Mouse (Mus musculus) forebrain, embryonic 15.5 days (tissue): ENCODE measurements at regions not wholly inside any gene's neighbourhood (a gene's known extent, or its start where the extent isn't known, plus 50 kb on each side); places are given as distances from the start of the nearest gene placed in this dataset.

ENCODE experiments used
- ATAC-seq: fragments of 200-750 bp; cut with Nextera tagmentation; replicated peaks from 2 replicates; pipeline ENCODE4 v1.8.0; 2017; ENCODE audit warnings: mild to moderate bottlenecking, moderate TSS enrichment, moderate library complexity
- H3K27ac ChIP-seq: fragments of 300-500 bp; sonication (generic); replicated peaks from 2 replicates; pipeline ENCODE4 v1.5.1; 2015; ENCODE audit warnings: mild to moderate bottlenecking, inconsistent platforms
- H3K27me3 ChIP-seq: fragments of 300-500 bp; sonication (generic); 2 replicates; pipeline ENCODE4 v1.6.1; 2015; ENCODE audit warnings: inconsistent platforms
- H3K36me3 ChIP-seq: fragments of 300-500 bp; sonication (generic); 2 replicates; pipeline ENCODE4 v1.6.1; 2015; ENCODE audit warnings: mild to moderate bottlenecking, inconsistent platforms
- H3K4me1 ChIP-seq: fragments of 300-500 bp; sonication (generic); 2 replicates; pipeline ENCODE4 v1.6.1; 2015; ENCODE audit warnings: inconsistent platforms
- H3K4me2 ChIP-seq: fragments of 300-500 bp; sonication (generic); replicated peaks from 2 replicates; pipeline ENCODE4 v1.6.1; 2015; ENCODE audit warnings: mild to moderate bottlenecking, inconsistent platforms
- H3K4me3 ChIP-seq: fragments of 300-500 bp; sonication (generic); 2 replicates; pipeline ENCODE4 v1.5.1; 2015; ENCODE audit warnings: mild to moderate bottlenecking, inconsistent platforms
- H3K9ac ChIP-seq: fragments of 300-500 bp; sonication (generic); replicated peaks from 2 replicates; pipeline ENCODE4 v1.6.1; 2015; ENCODE audit warnings: mild to moderate bottlenecking, inconsistent platforms
- H3K9me3 ChIP-seq: fragments of 300-500 bp; sonication (generic); 2 replicates; pipeline ENCODE4 v1.6.1; 2016; ENCODE audit warnings: inconsistent platforms
- WGBS: fragments of 180-500 bp; shearing (Covaris S2); methylation state at CpG from one replicate; pipeline ENCODE4 v1.1.7; 2015; ENCODE audit warnings: mixed read lengths; 5-methylcytosine and 5-hydroxymethylcytosine counted together

DNA sequence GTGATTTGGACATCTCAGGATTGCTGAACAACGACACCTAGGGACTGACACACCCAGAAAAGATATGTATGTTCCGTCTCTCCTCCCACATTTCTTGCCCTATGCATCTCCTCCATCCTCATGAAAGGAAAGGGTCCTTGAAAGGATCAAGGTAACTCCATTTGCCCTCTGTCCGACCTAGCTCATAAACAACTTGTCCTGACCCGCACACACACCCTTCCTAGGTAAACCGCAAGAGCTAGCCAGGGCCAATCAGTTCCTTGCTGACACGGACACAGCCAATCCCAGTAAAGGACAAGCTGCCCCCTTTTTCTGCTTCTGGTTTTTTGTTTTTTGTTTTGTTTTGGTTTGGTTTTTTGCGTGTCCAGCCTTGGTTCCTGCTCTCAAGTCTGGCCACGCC is 118.0 kb downstream of the Atp23 start:
- Histone ChIP-seq H3K9me3 (no peaks in the 10 kb centered on the region), H3K9ac (no peak overlapping the region), H3K4me3 (no peak overlapping the region), H3K27ac (no peak overlapping the region), H3K36me3 (no peaks in the 10 kb centered on the region), H3K27me3 (no peaks in the 10 kb centered on the region), H3K4me1 (0 out of 2 replicates have a peak, but pooled peaks cover 1% of the 10 kb centered on the region), H3K4me2 (no peak overlapping the region)
- no peak for ATAC-seq
- WGBS: 93% methylated on average over 8 of the region's 8 CpGs

DNA sequence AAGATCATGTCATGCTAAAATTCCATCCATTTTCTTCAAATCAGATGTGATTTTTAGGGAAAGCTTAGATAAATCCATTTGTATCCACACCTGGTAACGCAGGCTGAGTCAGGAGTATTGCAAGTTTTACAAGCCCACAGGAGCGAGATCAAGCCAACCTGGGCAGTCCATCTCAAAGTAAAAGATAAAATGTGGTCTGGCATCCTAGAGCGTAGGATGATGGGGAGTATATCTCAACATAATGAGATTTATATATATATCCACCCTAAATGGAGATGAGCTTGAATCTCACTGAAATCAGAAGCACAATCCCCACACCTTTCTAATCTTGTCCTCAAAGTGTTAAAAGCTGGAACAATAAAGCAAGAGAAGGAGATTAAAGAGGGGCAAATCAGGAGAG is 124.6 kb downstream of the Atp23 start:
- 84% methylated on average over 3 of the region's 3 CpGs for WGBS
- Histone ChIP-seq H3K9ac (no peak overlapping the region), H3K36me3 (no peaks in the 10 kb centered on the region), H3K4me3 (no peak overlapping the region), H3K4me1 (no peaks in the 10 kb centered on the region), H3K9me3 (no peaks in the 10 kb centered on the region), H3K27me3 (no peaks in the 10 kb centered on the region), H3K27ac (no peak overlapping the region), H3K4me2 (no peak overlapping the region)
- ATAC-seq: no peak

DNA sequence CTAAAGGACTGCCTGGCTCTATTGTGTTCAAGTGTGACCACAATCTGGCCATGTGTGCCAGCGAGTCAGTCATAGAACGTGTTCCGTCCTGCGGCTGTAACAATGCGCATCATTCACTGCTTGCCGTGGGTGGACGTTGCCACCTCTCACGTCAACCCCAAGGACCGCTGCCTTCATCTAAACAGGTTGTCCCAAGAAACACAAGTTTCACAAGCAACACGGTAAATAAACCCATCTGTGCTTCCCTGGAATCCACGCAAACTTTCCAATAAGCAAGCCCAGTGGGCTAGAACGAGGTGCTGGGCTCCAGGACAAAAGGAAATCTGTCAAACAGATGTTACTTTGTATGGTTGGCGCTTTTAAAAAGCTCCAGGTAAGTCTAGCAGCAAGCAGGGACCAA is 125.2 kb downstream of the Atp23 start:
- ATAC-seq: no peak; the same call in 1 of the 2 replicates
- WGBS: 61% methylated on average over 13 of the region's 13 CpGs
- no peaks in the 10 kb centered on the region for H3K9me3 ChIP-seq
- no peak overlapping the region for H3K4me3 ChIP-seq
- H3K27me3 ChIP-seq: no peaks in the 10 kb centered on the region
- H3K4me1 ChIP-seq: no peaks in the 10 kb centered on the region
- no peak overlapping the region for H3K27ac ChIP-seq
- no peak overlapping the region for H3K9ac ChIP-seq
- H3K4me2 ChIP-seq: no peak overlapping the region
- H3K36me3 ChIP-seq: no peaks in the 10 kb centered on the region

DNA sequence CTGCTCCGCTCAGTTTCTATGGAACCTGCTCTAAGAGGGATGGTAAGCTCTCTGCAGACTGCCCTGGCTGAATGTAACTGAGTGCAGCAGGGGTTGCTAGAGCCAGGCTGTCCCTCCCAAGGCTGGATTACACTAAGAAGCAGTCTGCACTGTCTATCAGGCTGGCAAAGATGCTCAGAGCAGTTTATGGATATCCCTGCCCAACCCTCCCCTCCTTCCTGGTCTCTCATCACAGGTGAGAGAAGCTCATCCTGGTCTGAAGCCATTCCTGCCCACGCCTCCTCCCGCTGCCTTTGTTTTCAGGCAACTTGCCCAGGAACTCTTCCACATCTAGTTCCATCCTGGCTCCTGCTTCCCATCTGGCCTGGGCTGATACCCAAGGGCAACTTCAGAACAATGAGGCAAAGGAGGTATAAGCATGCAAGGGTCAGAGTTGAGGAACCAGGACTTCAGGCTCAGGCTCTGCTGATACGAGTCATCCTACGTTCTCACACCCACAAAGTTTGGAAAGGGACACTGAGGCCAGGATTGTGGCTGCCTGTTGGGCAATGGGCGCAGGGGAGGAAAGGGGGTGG is 130.6 kb downstream of the Atp23 start:
- Histone ChIP-seq H3K9ac (no peak overlapping the region), H3K4me2 (no peak overlapping the region), H3K27me3 (no peaks in the 10 kb centered on the region), H3K36me3 (no peaks in the 10 kb centered on the region), H3K9me3 (no peaks in the 10 kb centered on the region), H3K27ac (no peak overlapping the region), H3K4me3 (no peak overlapping the region), H3K4me1 (no peaks in the 10 kb centered on the region)
- ATAC-seq: no peak
- WGBS: 89% methylated on average over 6 of the region's 6 CpGs

DNA sequence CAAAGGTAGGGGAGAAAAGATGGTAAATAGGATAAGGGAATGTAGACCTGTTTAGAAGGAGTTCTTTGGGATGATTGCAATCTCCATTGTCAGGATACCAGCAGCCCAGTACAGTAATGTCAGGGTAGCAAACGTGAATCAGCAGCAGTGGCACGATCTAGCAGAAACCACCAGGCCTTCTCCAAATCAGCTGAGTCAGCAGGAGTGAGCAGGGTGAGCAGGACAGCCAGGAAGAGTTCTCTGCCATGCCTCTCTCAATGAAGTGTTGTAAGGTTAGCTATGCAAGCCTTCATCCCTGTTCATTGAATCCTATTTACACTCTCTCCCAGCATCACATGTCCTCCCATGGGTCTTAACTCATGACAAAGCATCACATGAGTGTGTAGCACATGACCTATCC is 135.5 kb downstream of the Atp23 start:
- 74% methylated on average over 2 of the region's 2 CpGs for WGBS
- ATAC-seq: no peak
- Histone ChIP-seq H3K36me3 (no peaks in the 10 kb centered on the region), H3K9me3 (no peaks in the 10 kb centered on the region), H3K27me3 (no peaks in the 10 kb centered on the region), H3K27ac (no peak overlapping the region), H3K4me3 (no peak overlapping the region), H3K4me2 (no peak overlapping the region), H3K4me1 (no peaks in the 10 kb centered on the region), H3K9ac (no peak overlapping the region)

DNA sequence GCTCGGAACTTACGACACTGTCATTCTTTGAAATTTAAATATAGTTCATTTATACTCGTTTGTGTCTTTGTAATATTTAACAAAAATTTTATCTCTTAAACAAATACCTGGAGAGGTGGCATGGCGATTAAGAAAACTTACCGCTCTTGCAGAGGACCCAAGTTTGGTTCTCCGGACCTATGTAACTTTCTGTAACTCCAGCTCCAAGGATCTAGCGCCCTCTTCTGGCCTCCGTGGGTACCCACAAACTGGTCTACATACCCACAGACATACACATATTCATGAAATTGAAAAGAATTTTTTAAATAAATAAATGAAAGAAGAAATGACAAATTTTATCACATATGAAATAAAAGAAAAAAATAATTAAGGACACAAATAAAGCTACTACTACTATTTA is 136.4 kb downstream of the Atp23 start:
- H3K27me3 ChIP-seq: no peaks in the 10 kb centered on the region
- no peak overlapping the region for H3K4me3 ChIP-seq
- no peak overlapping the region for H3K9ac ChIP-seq
- no peaks in the 10 kb centered on the region for H3K4me1 ChIP-seq
- H3K27ac ChIP-seq: no peak overlapping the region
- no peak for ATAC-seq
- 74% methylated on average over 8 of the region's 8 CpGs for WGBS
- H3K36me3 ChIP-seq: no peaks in the 10 kb centered on the region
- H3K9me3 ChIP-seq: no peaks in the 10 kb centered on the region
- H3K4me2 ChIP-seq: no peak overlapping the region

DNA sequence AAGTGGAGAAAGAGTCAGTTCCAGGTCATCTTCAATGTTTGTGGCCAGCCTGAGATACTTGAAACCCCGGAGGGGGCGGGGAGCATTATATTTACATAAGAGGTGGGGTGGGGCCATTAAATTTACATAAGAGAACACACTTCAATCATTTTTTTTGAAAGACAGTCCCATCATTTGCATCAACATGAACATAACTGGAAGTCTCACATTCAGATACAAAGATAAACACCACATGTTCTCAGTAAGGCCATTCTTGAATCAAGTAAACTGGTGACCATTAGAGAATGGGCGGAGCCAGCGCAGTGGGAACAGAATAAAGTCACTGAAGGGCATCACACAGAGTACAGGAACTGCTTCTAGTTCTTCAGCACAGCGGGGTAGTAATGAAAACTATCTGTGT is 137.2 kb downstream of the Atp23 start:
- no peak overlapping the region for H3K9ac ChIP-seq
- H3K4me3 ChIP-seq: no peak overlapping the region
- WGBS: 82% methylated on average over 5 of the region's 5 CpGs

DNA sequence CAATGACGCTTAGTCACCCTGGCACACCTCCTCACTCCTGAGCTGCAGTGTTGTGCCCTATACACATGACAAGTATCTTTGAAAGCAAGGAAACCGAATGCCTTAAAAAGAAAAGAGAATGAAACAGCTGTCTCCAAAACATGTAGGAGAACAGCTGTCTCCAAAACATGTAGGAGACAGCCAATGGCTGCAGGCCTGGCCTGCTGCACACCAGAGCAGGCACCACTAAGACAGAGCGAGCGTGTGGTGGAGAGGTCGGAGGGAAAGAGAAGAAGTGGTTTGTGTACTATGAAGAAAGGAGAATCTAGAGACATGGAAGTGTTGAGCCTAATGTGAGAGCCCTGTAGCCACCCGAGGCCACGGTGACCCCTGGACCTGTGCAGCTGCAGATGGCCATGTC is 142.5 kb downstream of the Atp23 start:
- H3K9me3 ChIP-seq: no peaks in the 10 kb centered on the region
- H3K27ac ChIP-seq: no peak overlapping the region
- H3K9ac ChIP-seq: no peak overlapping the region
- H3K4me1 ChIP-seq: no peaks in the 10 kb centered on the region
- no peak overlapping the region for H3K4me3 ChIP-seq
- H3K27me3 ChIP-seq: no peaks in the 10 kb centered on the region
- WGBS: 89% methylated on average over 7 of the region's 7 CpGs
- ATAC-seq: no peak
- H3K4me2 ChIP-seq: no peak overlapping the region
- H3K36me3 ChIP-seq: no peaks in the 10 kb centered on the region

More for the DNA sequence above, 137.2 kb downstream of the Atp23 start:
- Histone ChIP-seq H3K9me3 (no peaks in the 10 kb centered on the region), H3K27me3 (no peaks in the 10 kb centered on the region), H3K4me2 (no peak overlapping the region), H3K4me1 (no peaks in the 10 kb centered on the region), H3K36me3 (no peaks in the 10 kb centered on the region), H3K27ac (no peak overlapping the region)
- ATAC-seq: no peak

DNA sequence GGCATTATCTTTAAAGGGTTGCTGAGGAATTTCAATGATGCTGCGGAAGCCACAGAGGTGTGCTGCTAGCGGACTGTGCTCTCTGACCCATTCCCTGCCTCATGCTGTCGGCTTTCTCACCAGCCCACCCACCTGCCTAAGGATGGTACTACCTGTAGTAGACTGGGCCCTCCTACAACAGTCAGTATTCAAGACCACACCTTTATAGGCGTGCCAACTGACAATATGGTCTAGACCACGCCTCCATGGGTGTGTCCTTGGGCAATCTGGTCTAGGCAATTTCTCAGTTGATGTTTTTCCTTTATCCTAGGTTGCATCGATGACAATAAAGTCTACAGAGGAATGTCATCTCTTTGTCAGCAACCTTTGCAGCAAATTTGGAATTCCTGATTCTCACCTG is 148.0 kb downstream of the Atp23 start:
- Histone ChIP-seq H3K36me3 (no peaks in the 10 kb centered on the region), H3K9ac (no peak overlapping the region), H3K27me3 (no peaks in the 10 kb centered on the region), H3K4me1 (peaks cover 11% of the 10 kb centered on the region), H3K27ac (no peak overlapping the region), H3K4me2 (no peak overlapping the region), H3K4me3 (no peak overlapping the region), H3K9me3 (no peaks in the 10 kb centered on the region)
- WGBS: 86% methylated on average over 6 of the region's 6 CpGs
- no peak for ATAC-seq

DNA sequence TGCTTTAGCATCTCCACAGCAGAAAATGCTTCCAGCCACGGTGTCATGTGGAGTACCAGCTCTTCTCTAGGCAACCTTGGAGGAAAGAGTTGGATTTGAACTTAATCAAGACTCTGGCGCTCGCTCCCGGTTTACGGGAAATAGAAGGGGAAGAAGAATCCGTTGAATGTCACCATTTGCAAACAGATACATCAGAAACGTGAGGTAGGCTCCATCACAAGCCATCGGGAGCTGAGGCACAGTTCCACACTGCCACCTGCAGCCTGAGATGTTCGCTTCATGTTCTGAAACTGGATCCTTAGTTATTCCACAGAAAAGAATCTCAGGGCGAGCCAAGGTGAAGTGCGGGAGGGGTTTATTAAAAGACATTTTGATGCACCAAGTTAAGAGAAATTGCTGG is 148.5 kb downstream of the Atp23 start:
- Histone ChIP-seq H3K27me3 (no peaks in the 10 kb centered on the region), H3K4me2 (no peak overlapping the region), H3K36me3 (no peaks in the 10 kb centered on the region), H3K4me1 (peaks cover 11% of the 10 kb centered on the region), H3K27ac (no peak overlapping the region), H3K9me3 (no peaks in the 10 kb centered on the region), H3K4me3 (no peak overlapping the region), H3K9ac (no peak overlapping the region)
- 57% methylated on average over 11 of the region's 11 CpGs for WGBS
- ATAC-seq: no peak

DNA sequence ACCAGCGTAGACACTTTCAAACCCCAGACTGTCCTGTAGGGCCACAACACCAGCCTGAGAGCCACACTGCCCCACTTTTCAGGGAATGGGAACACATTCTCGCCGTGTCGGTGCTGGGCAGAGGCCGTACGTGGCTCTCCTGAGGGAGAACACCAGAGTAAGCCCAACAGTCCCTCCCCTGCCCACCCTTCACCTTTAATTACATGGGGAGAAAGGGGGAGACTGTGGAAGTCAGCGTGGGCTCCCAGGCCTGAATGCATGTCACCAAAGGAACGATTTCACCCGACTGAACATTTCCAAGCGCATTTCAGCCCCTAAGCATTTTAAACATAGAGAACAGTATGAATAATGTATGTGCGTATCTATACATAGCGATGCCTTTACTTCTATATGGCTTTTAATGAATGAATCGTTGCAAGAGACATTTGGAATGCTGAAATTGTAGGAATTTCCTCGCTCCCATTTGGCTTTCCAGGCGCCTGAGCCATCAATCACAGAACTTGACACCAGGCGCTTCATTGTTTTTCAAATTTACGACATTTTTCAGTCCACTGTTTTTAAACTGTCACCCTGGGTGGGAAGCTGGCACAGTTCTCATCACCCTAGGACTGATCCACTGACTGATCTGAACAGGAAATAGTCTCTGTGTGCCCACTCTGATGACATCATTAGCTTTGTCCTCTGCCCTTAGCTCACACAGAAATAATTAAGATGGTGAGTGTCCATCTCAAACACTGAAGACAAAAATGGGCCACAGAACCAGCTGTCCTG is 152.3 kb downstream of the Atp23 start:
- no peak overlapping the region for H3K9ac ChIP-seq

DNA sequence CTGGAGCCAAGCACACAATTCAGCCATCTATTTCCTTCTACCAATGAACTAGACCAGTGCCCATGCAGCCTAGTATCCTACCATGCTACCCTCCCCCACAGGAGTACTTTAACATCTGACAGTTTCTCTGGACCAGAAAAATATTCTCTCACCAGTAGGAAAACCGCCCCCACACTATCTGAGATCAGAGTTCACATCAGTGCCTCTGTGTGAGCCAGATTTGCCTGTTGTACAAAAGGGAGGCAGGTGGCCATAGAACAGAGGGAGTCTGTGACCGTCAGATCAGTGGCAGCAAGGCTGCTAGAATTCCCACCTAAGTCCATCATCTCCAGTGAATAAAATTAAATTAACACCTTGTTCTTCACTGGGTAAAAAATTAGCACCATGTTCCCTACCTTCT is 166.5 kb downstream of the Atp23 start:
- Histone ChIP-seq H3K4me2 (no peak overlapping the region), H3K9me3 (no peaks in the 10 kb centered on the region), H3K27ac (no peak overlapping the region), H3K9ac (no peak overlapping the region), H3K4me1 (no peaks in the 10 kb centered on the region), H3K36me3 (no peaks in the 10 kb centered on the region), H3K27me3 (no peaks in the 10 kb centered on the region), H3K4me3 (no peak overlapping the region)
- no peak for ATAC-seq
- WGBS: 57% methylated on average over 2 of the region's 2 CpGs

More for the DNA sequence above, 152.3 kb downstream of the Atp23 start:
- Histone ChIP-seq H3K27me3 (no peaks in the 10 kb centered on the region), H3K4me3 (no peak overlapping the region), H3K27ac (no peak overlapping the region), H3K36me3 (no peaks in the 10 kb centered on the region), H3K4me1 (peaks cover 11% of the 10 kb centered on the region), H3K9me3 (no peaks in the 10 kb centered on the region), H3K4me2 (no peak overlapping the region)
- ATAC-seq: no peak
- 41% methylated on average over 17 of the region's 17 CpGs for WGBS

DNA sequence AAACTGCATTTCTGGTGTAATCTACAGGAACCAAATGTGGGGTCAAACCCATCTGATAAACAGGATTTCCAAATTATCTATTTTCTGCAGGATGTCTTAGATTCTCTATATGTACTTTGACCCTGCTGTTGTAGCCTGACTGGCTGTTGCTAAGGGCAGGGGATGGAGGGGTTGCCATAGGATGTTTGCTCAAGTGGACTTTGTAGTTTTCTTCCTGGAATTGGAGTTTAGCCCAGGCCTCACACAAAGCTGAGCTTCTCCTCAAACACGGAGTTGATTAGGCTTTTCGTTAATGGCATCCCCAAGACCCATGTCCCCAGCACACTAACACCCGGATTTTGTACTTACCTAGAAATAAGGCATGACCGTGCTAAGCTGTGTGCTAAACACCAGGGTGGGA is 173.3 kb downstream of the Atp23 start:
- no peaks in the 10 kb centered on the region for H3K36me3 ChIP-seq
- H3K4me3 ChIP-seq: no peak overlapping the region
- H3K4me2 ChIP-seq: no peak overlapping the region
- no peaks in the 10 kb centered on the region for H3K27me3 ChIP-seq
- no peaks in the 10 kb centered on the region for H3K9me3 ChIP-seq
- H3K27ac ChIP-seq: no peak overlapping the region
- no peak for ATAC-seq
- H3K4me1 ChIP-seq: no peaks in the 10 kb centered on the region
- WGBS: 77% methylated on average over 4 of the region's 4 CpGs
- H3K9ac ChIP-seq: no peak overlapping the region
